Mouse (Mus musculus) MN1 (cell line): ENCODE results near the gene Spg20.
A peak's percentile ranks its signal among the peaks of the same experiment; 100 is the strongest.

ENCODE experiments used
- DNase-seq: peaks from one replicate; pipeline ENCODE4 v3.0.0-alpha.2; 2016; ENCODE audit warnings: low spot score

Spg20 gene

DNA sequence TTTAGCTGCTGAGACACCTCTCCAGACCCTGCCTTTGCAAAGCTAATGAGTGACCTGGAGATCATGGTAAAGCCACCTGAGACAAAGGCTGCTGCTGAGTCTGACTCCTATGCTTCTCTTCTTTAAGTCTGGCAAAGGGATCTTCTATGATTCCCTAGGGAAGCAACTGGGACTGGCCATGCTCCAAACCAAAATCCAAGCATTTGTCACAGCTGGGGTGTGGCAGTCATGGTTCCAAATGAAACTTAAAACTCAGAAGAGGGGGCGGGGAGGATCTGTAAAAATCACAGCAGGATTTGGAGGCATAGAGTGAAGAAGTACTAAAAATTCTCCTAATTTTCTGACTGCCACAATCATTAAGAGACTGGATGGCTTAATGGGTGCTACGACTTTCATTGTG lies 14.7 kb upstream of the Spg20 start:
- DNase-seq = no peak

GRCm38 (mm10) chr3:55098014-55098413 lies 13.9 kb upstream of the Spg20 start:
- no peak for DNase-seq

DNA sequence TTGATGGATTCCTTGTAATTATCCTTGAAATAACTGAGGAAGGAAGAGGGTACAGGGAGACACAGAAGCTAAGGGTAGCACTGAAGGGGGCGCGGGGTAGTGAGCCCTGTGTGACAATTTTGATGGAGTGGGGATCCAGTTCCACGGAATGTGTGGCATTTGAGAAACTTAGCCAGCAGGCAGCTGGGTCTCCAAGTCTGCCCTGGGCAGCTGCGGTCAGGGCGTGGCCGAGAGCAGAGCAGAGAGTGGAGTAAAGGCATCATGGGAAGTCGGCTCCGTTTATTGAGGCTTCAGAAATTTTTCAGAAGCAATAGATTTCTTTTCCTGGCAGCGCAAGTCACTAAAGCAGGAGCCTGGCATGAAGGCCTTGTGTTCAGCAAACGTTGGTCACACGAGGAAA lies 12.9 kb upstream of the Spg20 start:
- no peak for DNase-seq

- DNase-seq = no peak
These were observed 10.8 kb upstream of the Spg20 start for GRCm38 (mm10) chr3:55101092-55101491.

GRCm38 (mm10) chr3:55105372-55106023 lies 6.4 kb upstream of the Spg20 start:
- no peak for DNase-seq

GRCm38 (mm10) chr3:55106051-55106450 lies 5.9 kb upstream of the Spg20 start:
- DNase-seq = no peak

DNA sequence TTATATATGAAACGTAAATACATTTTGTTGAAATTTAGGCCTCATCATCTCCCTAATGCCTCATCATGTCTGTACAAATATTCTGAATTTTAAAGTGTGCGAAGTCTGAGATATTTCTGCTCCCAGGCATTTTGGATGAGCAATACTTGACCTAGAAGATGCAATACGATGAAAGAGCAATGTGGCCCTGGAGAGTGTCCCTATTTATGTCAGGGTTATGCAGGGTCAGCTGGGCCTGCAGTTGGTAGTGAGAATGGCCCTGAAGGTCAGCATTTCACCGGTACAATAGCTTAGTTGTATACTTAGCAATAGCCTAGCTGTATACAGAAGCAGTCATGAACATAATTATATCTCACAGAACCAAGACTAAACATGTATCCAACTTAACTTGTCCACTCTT lies 2.8 kb upstream of the Spg20 start:
- no peak for DNase-seq

GRCm38 (mm10) chr3:55112710-55113415 lies 955 bp downstream of the Spg20 start:
- DNase-seq = no peak

DNA sequence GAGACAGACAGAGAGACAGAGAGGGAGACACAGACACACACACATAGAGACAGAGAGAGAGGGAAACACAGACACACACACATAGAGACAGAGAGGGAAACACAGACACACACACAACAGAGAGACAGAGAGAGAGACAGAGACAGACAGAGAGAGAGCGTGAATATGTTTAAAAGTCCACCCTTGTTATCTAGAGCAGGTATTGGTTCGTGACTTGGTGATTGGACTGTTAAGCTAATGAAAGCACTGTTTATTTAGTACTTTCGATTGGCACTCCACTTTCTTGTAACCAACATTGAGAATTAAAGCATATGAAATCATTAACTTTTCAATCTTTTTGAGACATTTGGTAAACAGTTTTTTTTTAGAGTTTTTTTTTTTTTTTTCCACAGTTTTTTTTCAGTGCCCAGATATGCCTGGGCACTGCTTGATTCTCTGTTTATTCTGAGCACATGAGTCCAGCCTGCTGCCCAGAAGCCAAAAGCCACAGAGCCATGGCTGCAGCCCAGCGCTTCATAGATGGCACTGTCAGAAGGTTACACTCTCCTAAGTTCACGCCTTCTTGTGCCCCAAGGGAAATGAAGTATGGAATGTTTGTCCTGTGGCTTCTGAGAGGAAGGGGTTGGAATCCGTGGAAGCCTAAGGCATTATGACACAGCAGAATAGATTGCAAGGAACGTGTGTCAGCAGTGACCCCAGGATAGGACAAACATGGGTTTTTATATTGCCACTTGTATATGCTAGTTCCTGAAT lies 2.6 kb downstream of the Spg20 start:
- peak; percentile 32 for DNase-seq

DNA sequence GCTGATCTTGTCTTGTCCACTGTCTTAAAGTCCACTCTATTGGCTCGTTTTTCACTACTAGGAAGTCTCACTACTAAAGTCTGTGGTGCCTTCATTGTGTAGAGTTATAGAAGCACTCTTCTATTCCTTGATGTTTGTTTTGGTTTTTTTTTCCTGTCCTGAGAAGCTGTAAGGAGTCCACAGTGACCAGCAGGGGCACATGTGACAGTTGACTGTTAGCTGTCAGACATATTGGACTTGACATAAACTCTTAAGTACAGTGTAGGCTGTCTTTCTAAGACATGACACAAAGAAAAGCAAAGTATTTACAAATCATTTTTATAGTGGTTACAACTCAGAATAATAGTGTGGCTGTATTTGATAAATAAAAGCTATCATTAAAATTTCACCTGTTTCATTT lies 3.2 kb downstream of the Spg20 start:
- peak; percentile 65 for DNase-seq

DNA sequence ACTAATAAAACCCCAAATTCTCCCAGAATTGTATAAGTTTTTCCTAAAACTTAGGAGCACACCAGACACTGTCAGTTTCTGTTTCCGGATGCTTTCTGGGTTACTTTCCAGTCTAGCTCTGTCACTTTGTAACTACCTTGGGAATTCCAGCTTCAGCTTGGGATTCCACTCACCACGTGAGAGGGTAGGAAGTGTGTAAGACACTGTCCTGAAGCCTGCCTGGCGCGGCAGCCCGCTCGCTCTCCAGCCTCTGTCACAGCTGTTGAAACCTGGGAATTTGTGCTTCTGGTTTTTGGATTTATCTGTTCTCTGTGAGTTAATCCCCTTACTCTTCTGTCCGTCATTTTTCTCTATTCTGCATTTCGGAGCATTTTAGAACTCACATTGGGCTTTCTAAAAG lies 4.1 kb downstream of the Spg20 start:
- DNase-seq = no peak

DNA sequence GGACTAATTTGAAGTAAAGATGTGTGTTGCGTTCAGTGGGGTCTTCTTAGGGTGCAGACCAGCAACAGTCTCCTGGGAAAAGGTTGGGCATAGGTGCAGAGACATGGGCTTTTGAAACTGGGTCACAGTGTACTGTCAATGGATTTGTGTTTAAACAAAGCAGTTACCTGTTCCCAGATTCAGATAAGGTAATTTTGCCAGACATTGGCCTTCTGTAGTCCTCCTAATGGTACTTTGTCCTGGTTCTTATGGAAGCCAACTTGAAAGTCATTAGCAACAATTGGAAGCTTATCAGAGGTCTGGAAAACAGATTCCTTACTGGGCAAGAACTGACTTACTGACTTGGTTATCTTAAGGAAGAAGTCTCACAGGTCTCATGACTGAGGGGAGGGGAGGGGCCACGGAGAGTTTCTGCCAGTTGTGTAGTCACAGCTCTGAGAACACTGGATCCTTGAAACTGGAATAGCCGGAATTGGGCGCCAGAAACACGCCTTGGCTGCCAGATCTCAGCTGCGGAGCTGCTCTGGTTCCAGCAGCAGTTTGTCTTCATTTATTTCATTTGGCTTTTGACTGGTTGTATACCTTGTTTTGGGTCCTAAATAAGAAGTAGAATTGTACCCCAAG lies 7.5 kb downstream of the Spg20 start:
- no peak for DNase-seq

DNA sequence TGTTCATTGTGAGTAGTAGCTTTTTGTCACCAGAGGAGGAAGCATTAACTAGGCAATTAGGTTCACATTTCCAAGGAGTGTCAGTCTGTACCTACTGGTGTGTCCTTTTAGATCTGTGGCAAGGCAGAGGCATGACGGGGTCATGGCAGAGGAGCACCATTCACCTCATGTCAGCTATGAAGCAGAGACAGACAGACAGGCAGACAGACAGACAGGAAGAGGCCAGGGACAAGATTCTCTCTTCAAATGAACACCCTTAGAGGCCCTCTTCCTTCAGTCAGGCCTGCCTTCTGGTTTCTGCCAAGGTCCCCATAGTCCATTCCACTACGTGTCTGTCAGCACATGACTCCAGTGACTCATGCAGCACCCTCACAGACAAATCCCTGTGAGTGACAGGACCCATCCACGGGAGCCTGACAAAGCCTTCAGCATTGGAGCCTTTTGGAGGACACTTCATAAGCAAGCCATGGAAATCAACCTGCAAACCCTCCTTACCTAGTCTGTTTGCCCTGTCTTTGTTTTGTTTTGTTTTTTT lies 10.5 kb downstream of the Spg20 start:
- peak; percentile 25 for DNase-seq

GRCm38 (mm10) chr3:55123064-55123463 lies 11.2 kb downstream of the Spg20 start:
- peak; percentile 51 for DNase-seq

DNA sequence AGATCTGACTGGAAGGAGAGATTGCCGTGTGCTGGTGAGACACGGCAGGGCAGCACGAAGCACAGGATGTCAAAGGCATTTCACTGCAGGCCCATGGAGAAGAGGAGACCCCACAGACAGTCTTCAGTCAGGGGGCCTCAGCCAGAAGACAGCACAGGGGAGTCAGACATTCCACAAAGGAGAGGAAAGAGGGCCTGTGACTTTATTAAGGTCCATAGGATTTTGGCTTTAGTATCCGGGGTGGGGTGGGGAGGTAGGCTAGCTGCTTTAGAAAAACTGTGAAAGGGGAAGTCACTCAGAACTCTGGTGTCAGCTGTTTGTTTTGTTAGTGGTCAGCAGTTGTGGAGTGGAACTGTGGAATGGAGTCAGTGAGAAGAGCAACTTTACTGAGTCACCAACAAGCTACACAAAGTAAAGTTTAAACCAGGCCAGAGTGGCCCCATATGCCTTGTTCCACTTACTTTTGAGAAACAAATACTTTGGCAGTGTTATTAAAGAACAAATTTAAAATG lies 17.3 kb downstream of the Spg20 start:
- DNase-seq = no peak

DNA sequence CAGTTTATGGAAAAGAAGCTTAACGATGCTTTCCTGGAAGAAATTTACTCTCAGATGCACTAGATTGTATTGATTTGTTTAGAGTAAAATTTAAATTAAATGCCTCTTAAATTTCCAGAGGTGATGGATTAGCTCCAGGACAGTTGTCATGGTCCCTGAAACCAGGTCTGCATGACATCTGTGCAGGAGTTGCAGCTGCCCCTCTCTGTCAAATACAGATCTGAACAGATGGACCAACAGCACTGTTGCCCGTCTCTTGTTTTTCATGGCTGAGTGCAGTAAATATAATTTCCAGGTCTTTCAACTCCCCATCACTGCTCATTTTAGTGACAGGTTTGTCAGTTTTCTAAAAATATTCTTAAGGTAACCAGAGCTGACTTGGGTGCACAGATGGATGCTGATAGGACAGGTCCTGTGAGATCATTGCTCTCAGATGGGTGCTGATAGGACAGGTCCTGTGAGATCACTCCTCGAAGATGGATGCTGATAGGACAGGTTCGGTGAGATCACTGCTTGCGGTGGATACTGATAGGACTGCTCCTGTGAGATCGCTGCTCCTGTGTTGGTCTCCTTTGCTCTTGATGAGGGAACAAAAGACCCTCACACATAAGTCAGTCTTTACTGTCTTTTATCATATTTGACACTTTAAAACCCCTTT lies 19.8 kb downstream of the Spg20 start:
- DNase-seq = no peak

GRCm38 (mm10) chr3:55137039-55137438 lies 25.1 kb downstream of the Spg20 start, which contains the start of gene Ccdc169:
Ccdc169 (plus strand) TSS chr3:55137339.
- DNase-seq = no peak

DNA sequence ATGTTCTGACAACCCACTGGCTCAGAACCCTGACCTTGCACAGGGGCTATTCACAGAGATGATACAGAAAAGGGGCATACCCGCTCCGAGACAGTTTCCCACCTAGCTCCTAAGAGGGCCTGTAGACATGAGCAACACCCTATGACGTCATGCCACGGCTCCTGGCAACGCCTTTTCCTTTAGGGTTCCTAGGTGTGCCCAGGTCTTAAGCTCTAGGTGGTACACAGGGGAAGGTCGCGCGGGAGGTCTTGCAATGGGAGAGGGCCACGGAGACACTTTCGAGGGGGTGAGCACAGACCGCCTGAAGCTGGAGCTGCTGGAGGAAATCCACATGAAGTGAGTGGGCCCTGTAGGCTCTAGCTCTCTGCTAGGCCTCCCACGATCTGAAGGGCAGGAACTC lies 27.9 kb downstream of the Spg20 start:
- DNase-seq = no peak

GRCm38 (mm10) chr3:55141401-55141800 lies 29.5 kb downstream of the Spg20 start:
- no peak for DNase-seq

DNA sequence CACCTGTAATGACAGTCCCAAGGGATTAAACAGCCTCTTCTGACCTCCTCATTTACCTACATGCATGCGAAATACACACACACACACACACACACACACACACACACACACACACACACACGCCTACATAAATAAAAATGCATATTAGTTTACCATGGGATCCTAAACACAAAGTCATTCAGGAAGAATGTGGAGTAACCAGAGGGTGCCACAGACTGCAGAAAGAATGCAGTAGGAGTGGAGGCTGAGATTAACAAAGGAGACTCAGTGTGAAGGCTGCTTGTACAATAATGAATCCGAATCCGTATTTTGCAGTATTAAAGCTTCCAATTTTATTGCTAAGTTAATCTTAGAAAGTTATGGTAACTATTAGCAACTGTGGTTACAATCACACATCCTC lies 33.0 kb downstream of the Spg20 start:
- DNase-seq = no peak

GRCm38 (mm10) chr3:55146441-55146840 lies 34.5 kb downstream of the Spg20 start:
- DNase-seq = no peak

GRCm38 (mm10) chr3:55147156-55147555 lies 35.2 kb downstream of the Spg20 start:
- DNase-seq = no peak
